Mouse (Mus musculus): ENCODE data around the gene Efcab3.

- TF ChIP-seq CEBPB (IDR thresholded peaks at IDR 0.05; ENCODE audit: insufficient read depth, poor library complexity, severe bottlenecking): no peak
- peak; percentile 86 for TF ChIP-seq POLR2A (IDR thresholded peaks at IDR 0.05; ENCODE audit: insufficient read length, low read depth)
- TF ChIP-seq MAX (IDR thresholded peaks at IDR 0.05; ENCODE audit: low read depth): peak; percentile 88
- no peak for TF ChIP-seq MYOD1 (IDR thresholded peaks at IDR 0.05; ENCODE audit: control insufficient read depth in 1 of 3, insufficient read length in 2 of 3, low read depth in 2 of 3)
- TF ChIP-seq TCF12 (IDR thresholded peaks at IDR 0.05; ENCODE audit: insufficient read depth, poor library complexity, severe bottlenecking): no peak
- peak; percentile 32 for TF ChIP-seq USF1 (IDR thresholded peaks at IDR 0.05; ENCODE audit: low read depth)
- no peak for TF ChIP-seq TCF3 (IDR thresholded peaks at IDR 0.05; ENCODE audit: insufficient read length, low read depth)
- TF ChIP-seq POLR2AphosphoS2 (IDR thresholded peaks at IDR 0.05; ENCODE audit: insufficient read length, low read depth): peak; percentile 87
- TF ChIP-seq E2F4 (IDR thresholded peaks at IDR 0.05; ENCODE audit: insufficient read depth): no peak
- TF ChIP-seq MYOG (IDR thresholded peaks at IDR 0.05; ENCODE audit: control insufficient read depth in 1 of 3, insufficient read depth in 1 of 3, insufficient read length in 2 of 3, low read depth in 2 of 3): no peak
- no peak for TF ChIP-seq SRF (IDR thresholded peaks at IDR 0.05; ENCODE audit: control insufficient read depth, insufficient read length, low read depth)
These were observed 62.5 kb downstream of the Efcab3 start, which contains the start of gene Mettl2 for GRCm38 (mm10) chr11:105125735-105126519.

Data from myocyte (in vitro differentiated cells).